Mouse (Mus musculus) neural tube, embryonic 14.5 days (tissue): ENCODE results near the gene Plagl1. TPM values are rescaled to one million over a fixed set of nuclear protein-coding genes. Genes with fewer than 3 reads are reported as not detected.

Source experiments
- ATAC-seq: fragments of 200-750 bp; cut with Nextera tagmentation; 2 replicates; pipeline ENCODE4 v1.8.0; 2017; ENCODE audit warnings: low read depth, mild to moderate bottlenecking, moderate TSS enrichment, moderate library complexity
- H3K27ac ChIP-seq: fragments of 300-500 bp; sonication (generic); 2 replicates; pipeline ENCODE4 v1.5.1; 2014; ENCODE audit warnings: low read depth, mild to moderate bottlenecking, control low read depth, low read length, moderate library complexity, mixed read lengths
- H3K27me3 ChIP-seq: fragments of 300-500 bp; sonication (generic); 2 replicates; pipeline ENCODE4 v1.6.1; 2014; ENCODE audit warnings: low read length; ENCODE audit not compliant: control insufficient read depth, insufficient read depth
- H3K36me3 ChIP-seq: fragments of 300-500 bp; sonication (generic); 2 replicates; pipeline ENCODE4 v1.6.1; 2014; ENCODE audit warnings: low read length, mixed read lengths; ENCODE audit not compliant: control insufficient read depth, insufficient read depth
- H3K4me1 ChIP-seq: fragments of 300-500 bp; sonication (generic); 2 replicates; pipeline ENCODE4 v1.6.1; 2014; ENCODE audit warnings: low read length; ENCODE audit not compliant: control insufficient read depth, insufficient read depth
- H3K4me2 ChIP-seq: fragments of 300-500 bp; sonication (generic); 2 replicates; pipeline ENCODE4 v1.6.1; 2014; ENCODE audit warnings: mild to moderate bottlenecking, low read depth, low read length, control low read depth
- H3K4me3 ChIP-seq: fragments of 300-500 bp; sonication (generic); 2 replicates; pipeline ENCODE4 v1.5.1; 2014; ENCODE audit warnings: low read depth, low read length, control low read depth, mixed read lengths
- H3K9ac ChIP-seq: fragments of 300-500 bp; sonication (generic); replicated peaks from 2 replicates; pipeline ENCODE4 v1.6.1; 2014; ENCODE audit warnings: low read depth, mild to moderate bottlenecking, control low read depth, low read length, mixed read lengths
- H3K9me3 ChIP-seq: fragments of 300-500 bp; sonication (generic); 2 replicates; pipeline ENCODE4 v1.6.1; 2016; ENCODE audit warnings: low read length; ENCODE audit not compliant: control insufficient read depth
- WGBS: fragments of 180-500 bp; shearing (Covaris S2); extraction: QIAGEN DNeasy Blood & Tissue Kit; methylation state at CpG from one replicate; pipeline ENCODE4 v1.1.7; 2014; 5-methylcytosine and 5-hydroxymethylcytosine counted together
- polyA plus RNA-seq: library from polyadenylated mRNA; unstranded; fragments of >200 nt; fragmentation: Nextera tagmentation; extraction: Ambion mirVana; gene quantifications from 2 replicates; pipeline ENCODE4 v1.2.1, GENCODE M21; 2014

The Plagl1 gene
- polyA plus RNA-seq, 1 experiment from 2014 or later = 29.0 TPM

DNA sequence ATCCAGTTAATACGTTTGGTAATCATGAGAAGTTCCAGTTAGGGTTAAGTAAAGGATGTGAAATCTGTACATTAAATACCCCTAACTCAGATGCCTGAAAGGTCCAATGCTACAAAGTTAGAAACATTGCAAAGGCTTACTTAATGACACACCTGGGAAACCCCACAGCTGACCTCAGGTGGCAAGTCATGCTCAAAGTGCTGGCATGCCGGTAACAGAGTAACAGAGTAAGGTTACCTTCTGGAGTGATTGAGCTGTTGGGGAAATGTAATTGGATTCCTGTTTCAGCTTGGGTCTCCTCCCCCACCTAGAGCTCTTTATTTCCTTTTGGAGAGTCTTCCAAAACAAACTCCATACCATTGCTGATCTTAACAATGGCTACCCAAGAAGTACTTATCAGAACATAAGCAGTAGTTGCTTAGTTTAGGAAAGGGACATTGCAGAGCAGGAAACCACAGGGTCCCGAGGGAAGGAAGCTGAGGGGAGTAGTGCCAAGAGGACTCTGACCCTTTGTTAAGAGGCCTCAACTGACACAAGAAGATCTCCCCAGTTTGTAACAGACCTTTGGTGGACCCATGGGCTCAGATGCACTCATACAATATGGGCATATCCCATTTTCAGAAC, 4.9 kb downstream of the Plagl1 start:
- Histone ChIP-seq H3K9me3 (no peaks in the 10 kb centered on the region), H3K4me1 (no peaks in the 10 kb centered on the region), H3K9ac (no peak overlapping the region), H3K27me3 (peaks cover 13% of the 10 kb centered on the region; the same call in 1 of the 2 replicates), H3K27ac (no peak overlapping the region), H3K4me3 (no peak overlapping the region), H3K4me2 (no peak overlapping the region), H3K36me3 (no peaks in the 10 kb centered on the region)
- no peak for ATAC-seq
- 84% methylated on average over 3 of the region's 3 CpGs for WGBS

DNA sequence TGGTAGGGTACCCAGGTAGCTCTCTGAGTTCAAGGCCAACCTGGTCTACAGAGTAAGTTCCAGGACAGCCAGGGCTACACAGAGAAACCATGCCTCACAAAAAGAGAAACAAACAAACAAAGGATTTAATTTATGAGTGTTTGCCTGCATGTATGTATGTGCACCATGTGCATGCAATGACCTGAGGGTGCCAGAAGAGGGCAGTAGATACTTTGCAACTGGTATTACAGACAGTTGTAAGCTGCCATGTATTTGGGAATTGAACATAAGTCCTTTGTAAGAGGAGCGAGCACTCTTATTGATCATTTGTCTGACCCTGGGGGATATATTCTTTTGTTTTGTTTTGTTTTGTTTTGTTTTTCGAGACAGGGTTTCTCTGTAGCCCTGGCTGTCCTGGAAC, 10.7 kb downstream of the Plagl1 start:
- H3K4me2 ChIP-seq = no peak overlapping the region
- no peaks in the 10 kb centered on the region for H3K36me3 ChIP-seq
- H3K27ac ChIP-seq = no peak overlapping the region
- WGBS = 99% methylated on average over 2 of the region's 2 CpGs
- H3K4me3 ChIP-seq = no peak overlapping the region
- no peaks in the 10 kb centered on the region for H3K4me1 ChIP-seq
- ATAC-seq = no peak
- H3K27me3 ChIP-seq = no peaks in the 10 kb centered on the region
- H3K9ac ChIP-seq = no peak overlapping the region
- H3K9me3 ChIP-seq = no peaks in the 10 kb centered on the region

DNA sequence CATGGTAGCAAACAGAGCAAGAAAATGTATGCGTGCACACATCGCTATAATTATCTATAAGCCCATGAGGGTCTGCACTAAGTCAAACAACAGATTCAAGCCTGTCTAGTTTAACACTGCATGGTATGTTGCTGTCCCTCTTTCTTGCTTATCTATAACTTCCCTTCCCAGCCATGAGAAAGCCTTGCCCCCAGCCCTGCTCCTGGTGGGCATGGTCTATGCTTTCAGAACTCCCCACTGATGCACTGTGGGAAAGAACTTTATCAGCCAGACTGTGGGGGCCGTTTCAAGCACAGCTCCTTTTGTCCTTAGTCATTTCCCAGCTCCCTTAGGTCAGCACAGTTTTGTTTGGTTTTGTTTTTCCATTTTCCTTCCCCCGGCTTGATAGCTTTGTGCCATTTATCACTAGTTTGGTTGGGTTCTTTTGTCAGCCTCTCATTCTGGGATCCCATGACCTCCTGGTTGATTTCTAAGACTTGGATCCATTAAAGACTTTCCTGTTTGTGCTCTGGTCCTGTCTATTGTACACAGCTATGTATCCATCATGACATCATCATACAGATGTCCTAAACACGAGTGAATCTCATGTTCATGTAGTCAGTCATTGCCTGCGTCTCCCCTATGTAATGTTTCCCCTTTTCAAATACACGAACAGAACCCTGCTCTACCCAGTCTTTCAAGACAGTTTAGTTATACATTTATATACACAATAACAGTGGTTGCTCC, 16.7 kb downstream of the Plagl1 start:
- Histone ChIP-seq H3K4me1 (no peaks in the 10 kb centered on the region), H3K27ac (no peak overlapping the region), H3K4me2 (no peak overlapping the region), H3K36me3 (no peaks in the 10 kb centered on the region), H3K9ac (no peak overlapping the region), H3K9me3 (no peaks in the 10 kb centered on the region), H3K27me3 (no peaks in the 10 kb centered on the region), H3K4me3 (no peak overlapping the region)
- ATAC-seq = no peak
- WGBS = 57% methylated on average over 7 of the region's 7 CpGs

DNA sequence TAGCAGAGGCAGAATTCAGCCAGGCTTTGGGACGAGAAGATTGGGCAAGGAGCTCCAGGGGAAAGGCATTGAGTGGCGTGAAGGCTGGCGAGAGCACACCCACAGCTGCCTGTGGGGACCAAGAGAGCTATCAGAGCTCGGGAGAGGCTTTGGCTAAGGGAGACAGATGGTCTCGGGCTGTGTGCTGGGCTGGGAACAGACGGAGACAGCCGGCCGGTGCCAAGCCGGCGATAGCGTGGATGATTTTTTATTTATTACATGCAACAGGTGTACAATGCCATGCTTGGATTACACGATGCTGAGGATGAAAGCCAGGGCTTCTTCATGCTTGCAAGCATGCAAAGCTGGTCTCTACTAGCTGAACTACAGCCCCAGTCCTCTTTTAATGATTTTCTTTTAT, 22.2 kb downstream of the Plagl1 start:
- H3K4me3 ChIP-seq = no peak overlapping the region
- no peak overlapping the region for H3K27ac ChIP-seq
- no peaks in the 10 kb centered on the region for H3K4me1 ChIP-seq
- no peak overlapping the region for H3K9ac ChIP-seq
- H3K9me3 ChIP-seq = no peaks in the 10 kb centered on the region
- 31% methylated on average over 12 of the region's 12 CpGs for WGBS
- H3K4me2 ChIP-seq = no peak overlapping the region
- H3K27me3 ChIP-seq = no peaks in the 10 kb centered on the region
- peak; percentile 87 for ATAC-seq
- no peaks in the 10 kb centered on the region for H3K36me3 ChIP-seq

DNA sequence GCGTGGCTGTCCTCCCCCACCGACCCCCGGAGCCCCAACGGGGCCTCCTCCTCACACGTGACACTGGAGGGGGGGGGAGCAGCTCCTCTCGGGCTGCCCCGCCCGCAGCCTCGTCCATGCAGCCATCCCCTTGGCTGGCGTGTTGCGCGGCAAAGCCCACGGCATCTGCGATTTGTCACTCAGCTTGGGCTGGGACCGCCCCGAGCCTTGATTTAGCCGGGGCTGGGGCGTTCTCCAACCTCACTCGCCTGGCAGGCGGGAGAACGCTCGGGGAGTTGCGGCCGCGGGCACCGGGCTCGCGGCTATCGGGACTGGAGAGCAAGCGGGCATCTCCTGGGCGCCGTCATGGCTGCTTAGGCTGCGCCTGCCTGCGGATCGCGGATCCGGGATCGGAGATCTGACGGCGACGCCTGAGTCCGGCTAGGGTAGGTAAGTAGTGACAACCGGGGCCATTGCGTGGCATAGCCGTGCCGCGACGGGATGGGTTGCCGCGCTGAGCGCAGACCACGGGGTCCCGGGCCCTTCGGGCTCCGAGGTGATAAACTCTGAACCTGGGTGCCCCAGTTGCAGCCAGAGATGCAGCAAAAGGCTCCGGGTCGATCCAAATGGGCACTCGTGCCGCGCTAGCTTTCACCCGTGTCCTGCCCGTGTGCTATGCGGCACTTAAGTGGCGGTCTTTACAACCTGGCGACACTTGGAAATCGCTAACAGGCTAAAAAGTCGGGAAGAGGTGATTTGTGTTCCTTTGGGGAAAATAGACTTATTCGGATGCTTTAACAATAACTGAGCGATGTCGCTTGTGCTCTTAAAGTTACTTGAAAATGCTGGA, 30.5 kb downstream of the Plagl1 start:
- H3K27ac ChIP-seq = 0 out of 2 replicates have a peak overlapping the region, but pooled peaks have one; percentile 3
- H3K4me3 ChIP-seq = peak overlapping the region; percentile 50
- peak; percentile 98 for ATAC-seq
- no peaks in the 10 kb centered on the region for H3K27me3 ChIP-seq
- H3K4me2 ChIP-seq = peak overlapping the region; percentile 60
- H3K9me3 ChIP-seq = no peaks in the 10 kb centered on the region
- H3K4me1 ChIP-seq = no peaks in the 10 kb centered on the region
- WGBS = 52% methylated on average over 70 of the region's 70 CpGs
- H3K9ac ChIP-seq = peak overlapping the region; percentile 55
- no peaks in the 10 kb centered on the region for H3K36me3 ChIP-seq

DNA sequence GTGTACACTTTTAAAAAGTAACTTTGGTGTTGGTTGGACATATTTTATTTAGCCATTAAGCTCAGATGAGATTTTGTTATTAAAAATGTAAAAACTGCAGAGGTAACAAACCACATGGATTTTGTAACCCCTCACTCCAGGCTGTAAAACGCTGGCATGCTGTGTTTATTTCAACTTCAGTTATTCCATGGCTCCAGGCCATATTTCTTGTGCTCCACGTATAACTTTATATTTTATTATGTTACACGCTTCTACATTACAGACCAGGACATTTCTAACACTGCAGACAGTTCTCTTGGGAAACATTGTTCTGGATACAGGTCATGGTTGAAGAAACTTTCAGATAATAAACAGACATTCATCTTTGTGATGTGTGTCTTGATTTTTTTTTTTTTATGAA, 32.7 kb downstream of the Plagl1 start:
- no peak overlapping the region for H3K9ac ChIP-seq
- H3K9me3 ChIP-seq = no peaks in the 10 kb centered on the region
- H3K27me3 ChIP-seq = no peaks in the 10 kb centered on the region
- no peak overlapping the region for H3K4me3 ChIP-seq
- H3K27ac ChIP-seq = no peak overlapping the region
- 57% methylated on average over 3 of the region's 3 CpGs for WGBS
- H3K36me3 ChIP-seq = no peaks in the 10 kb centered on the region
- H3K4me1 ChIP-seq = no peaks in the 10 kb centered on the region
- H3K4me2 ChIP-seq = peak overlapping the region; percentile 14; the same call in 1 of the 2 replicates
- ATAC-seq = no peak

DNA sequence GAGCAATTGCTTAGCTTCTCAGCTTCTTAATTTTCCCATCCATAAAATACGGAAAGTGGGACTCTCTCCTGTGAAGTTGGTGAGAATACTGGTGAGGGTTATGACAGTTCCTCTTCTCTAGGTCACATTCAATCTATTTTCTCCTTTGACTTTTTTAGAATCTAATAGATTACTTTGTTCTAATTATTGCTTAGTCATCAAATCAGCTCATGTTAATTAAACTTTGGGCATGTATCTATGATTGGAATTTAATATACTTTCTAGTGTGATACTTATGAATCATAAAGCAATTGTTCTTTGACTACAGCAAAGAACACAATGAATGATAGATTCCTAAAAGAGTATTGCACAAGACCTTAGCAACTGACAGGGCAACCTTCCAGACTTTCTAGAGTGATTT, 38.6 kb downstream of the Plagl1 start:
- Histone ChIP-seq H3K4me3 (no peak overlapping the region), H3K9me3 (no peaks in the 10 kb centered on the region), H3K4me1 (no peaks in the 10 kb centered on the region), H3K27ac (no peak overlapping the region), H3K36me3 (no peaks in the 10 kb centered on the region), H3K27me3 (no peaks in the 10 kb centered on the region), H3K4me2 (no peak overlapping the region), H3K9ac (no peak overlapping the region)
- no peak for ATAC-seq
- 92% methylated on average over 1 of the region's 1 CpGs for WGBS

DNA sequence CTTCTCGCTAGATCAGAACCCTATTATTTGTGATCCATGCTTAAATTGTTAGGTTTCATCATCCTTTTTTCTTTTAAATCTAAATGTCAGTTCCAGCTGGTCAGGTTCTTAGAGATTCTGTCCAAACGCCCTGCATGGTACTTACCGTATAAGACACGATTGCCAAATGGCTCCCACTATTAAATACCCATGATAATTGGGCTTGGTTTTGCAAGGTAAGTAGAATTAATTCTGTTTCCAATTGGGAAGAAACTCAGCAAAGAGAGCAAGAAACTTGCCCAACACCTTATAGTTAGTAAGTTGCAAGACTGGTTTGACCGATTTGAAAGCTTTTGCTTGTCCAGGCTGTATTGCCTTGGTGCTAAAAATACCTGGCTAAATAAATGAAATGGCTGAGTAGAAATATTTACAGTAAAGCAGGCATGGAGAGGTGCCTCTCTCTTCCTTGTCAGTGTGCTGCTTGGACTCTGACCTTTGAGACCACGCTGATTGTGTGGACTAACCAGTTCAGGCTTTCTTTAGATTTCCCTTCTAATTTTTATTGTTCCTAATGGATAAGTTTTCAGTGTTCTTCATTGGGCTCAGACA, 39.9 kb downstream of the Plagl1 start:
- no peaks in the 10 kb centered on the region for H3K27me3 ChIP-seq
- no peaks in the 10 kb centered on the region for H3K36me3 ChIP-seq
- H3K9me3 ChIP-seq = no peaks in the 10 kb centered on the region
- ATAC-seq = no peak
- H3K4me1 ChIP-seq = no peaks in the 10 kb centered on the region
- 84% methylated on average over 6 of the region's 6 CpGs for WGBS
- no peak overlapping the region for H3K4me2 ChIP-seq
- H3K4me3 ChIP-seq = no peak overlapping the region
- no peak overlapping the region for H3K27ac ChIP-seq
- no peak overlapping the region for H3K9ac ChIP-seq
